Mouse (Mus musculus) cerebellum, adult 2 months (tissue): ENCODE data around the gene Shprh.

Experiments used
- CTCF ChIP-seq: fragments of 200-500 bp; IDR thresholded peaks from 2 replicates; pipeline ENCODE4 v1.5.1; 2011; ENCODE audit warnings: low read depth, mild to moderate bottlenecking, control low read depth, low read length, moderate library complexity, borderline replicate concordance; ENCODE audit not compliant: insufficient read depth
- POLR2A ChIP-seq: fragments of 200-500 bp; IDR thresholded peaks from 2 replicates; pipeline ENCODE4 v1.6.1; 2011; ENCODE audit warnings: low read length, control low read depth, borderline replicate concordance; ENCODE audit not compliant: insufficient read depth

GRCm38 (mm10) chr10:11250247-11250997, 101.2 kb downstream of the Shprh start:
- no peak for TF ChIP-seq CTCF
- TF ChIP-seq POLR2A = no peak
